Mouse (Mus musculus) natural killer cell, adult 2 months (primary cell): ENCODE measurements around the gene Fhl2.
A peak's percentile ranks its signal among the peaks of the same experiment; 100 is the strongest.

Experiments
- DNase-seq, 2 experiments: peaks; one replicate each; pipeline ENCODE4 v3.0.0; 2022; ENCODE audit warnings: low spot score in 2 of 2

Gene Fhl2

GRCm38 (mm10) chr1:43196661-43197241, at the start of gene Fhl2:
Gene Fhl2, minus strand, starts transcription at chr1:43196984.
- DNase-seq: no peak

- DNase-seq: no peak
Measured at GRCm38 (mm10) chr1:43245014-43245413, 48.2 kb upstream of the Fhl2 start.

GRCm38 (mm10) chr1:43241208-43241607, 44.4 kb upstream of the Fhl2 start:
- peak; percentile 73 to 83 for DNase-seq

- no peak for DNase-seq
Measured at GRCm38 (mm10) chr1:43239796-43240313, 43.1 kb upstream of the Fhl2 start.

- no peak for DNase-seq
Measured at GRCm38 (mm10) chr1:43238471-43238870, 41.7 kb upstream of the Fhl2 start.

GRCm38 (mm10) chr1:43237360-43238235, 40.8 kb upstream of the Fhl2 start:
- no peak for DNase-seq

GRCm38 (mm10) chr1:43225531-43226151, 28.9 kb upstream of the Fhl2 start:
- DNase-seq: no peak

GRCm38 (mm10) chr1:43224943-43225342, 28.2 kb upstream of the Fhl2 start:
- DNase-seq: no peak

GRCm38 (mm10) chr1:43224171-43224570, 27.4 kb upstream of the Fhl2 start:
- peak; percentile 75 for DNase-seq

- DNase-seq: no peak
Measured at GRCm38 (mm10) chr1:43223097-43223496, 26.3 kb upstream of the Fhl2 start.

- DNase-seq: no peak
Measured at GRCm38 (mm10) chr1:43218016-43218680, 21.4 kb upstream of the Fhl2 start.

GRCm38 (mm10) chr1:43215601-43216000, 18.8 kb upstream of the Fhl2 start:
- no peak for DNase-seq

- no peak for DNase-seq
Measured at GRCm38 (mm10) chr1:43211274-43211673, 14.5 kb upstream of the Fhl2 start.

GRCm38 (mm10) chr1:43210285-43210684, 13.5 kb upstream of the Fhl2 start:
- DNase-seq: no peak

- peak in 1 of 2 experiments; percentile 43 for DNase-seq
Measured at GRCm38 (mm10) chr1:43207147-43207546, 10.4 kb upstream of the Fhl2 start.

- DNase-seq: no peak
Measured at GRCm38 (mm10) chr1:43203282-43203681, 6.5 kb upstream of the Fhl2 start.

GRCm38 (mm10) chr1:43202226-43202625, 5.4 kb upstream of the Fhl2 start:
- DNase-seq: no peak

GRCm38 (mm10) chr1:43201796-43202195, 5.0 kb upstream of the Fhl2 start:
- DNase-seq: no peak

GRCm38 (mm10) chr1:43199867-43200240, 3.1 kb upstream of the Fhl2 start:
- no peak for DNase-seq

- no peak for DNase-seq
Measured at GRCm38 (mm10) chr1:43199210-43199866, 2.6 kb upstream of the Fhl2 start.

- no peak for DNase-seq
Measured at GRCm38 (mm10) chr1:43196059-43196458, 725 bp downstream of the Fhl2 start.
